Mouse (Mus musculus) cortical plate, adult 2 months (tissue): Measurements from ENCODE around the gene Cdh4. TPM values are rescaled to one million over a fixed set of nuclear protein-coding genes. Genes with fewer than 3 reads are reported as not detected.

ENCODE experiments used
- H3K27ac ChIP-seq: fragments of 200-500 bp; 2 replicates; pipeline ENCODE4 v1.5.1; 2012; ENCODE audit warnings: low read length, control low read depth, inconsistent platforms; ENCODE audit not compliant: insufficient read depth
- H3K4me1 ChIP-seq: fragments of 200-500 bp; 2 replicates; pipeline ENCODE4 v1.6.1; 2011; ENCODE audit warnings: low read length; ENCODE audit not compliant: control insufficient read depth, insufficient read depth
- H3K4me3 ChIP-seq: fragments of 200-500 bp; 2 replicates; pipeline ENCODE4 v1.5.1; 2011; ENCODE audit warnings: mild to moderate bottlenecking, low read length, control low read depth; ENCODE audit not compliant: insufficient read depth
- CTCF ChIP-seq: fragments of 200-500 bp; IDR thresholded peaks from 2 replicates; pipeline ENCODE4 v1.5.1; 2011; ENCODE audit warnings: mild to moderate bottlenecking, control low read depth, low read length; ENCODE audit not compliant: insufficient read depth; ENCODE audit errors: extremely low read depth
- POLR2A ChIP-seq: fragments of 200-500 bp; IDR thresholded peaks from 2 replicates; pipeline ENCODE4 v1.6.1; 2011; ENCODE audit warnings: mild to moderate bottlenecking, low read length, control low read depth; ENCODE audit not compliant: insufficient read depth; ENCODE audit errors: extremely low read depth
- polyA plus RNA-seq: library from polyadenylated mRNA; depleted of rRNA; stranded (reverse); fragments of >200 nt; gene quantifications from 2 replicates; pipeline ENCODE4 v1.2.3, GENCODE M21; 2012

Cdh4 gene
- polyA plus RNA-seq, 1 experiment: 5.2 TPM

DNA sequence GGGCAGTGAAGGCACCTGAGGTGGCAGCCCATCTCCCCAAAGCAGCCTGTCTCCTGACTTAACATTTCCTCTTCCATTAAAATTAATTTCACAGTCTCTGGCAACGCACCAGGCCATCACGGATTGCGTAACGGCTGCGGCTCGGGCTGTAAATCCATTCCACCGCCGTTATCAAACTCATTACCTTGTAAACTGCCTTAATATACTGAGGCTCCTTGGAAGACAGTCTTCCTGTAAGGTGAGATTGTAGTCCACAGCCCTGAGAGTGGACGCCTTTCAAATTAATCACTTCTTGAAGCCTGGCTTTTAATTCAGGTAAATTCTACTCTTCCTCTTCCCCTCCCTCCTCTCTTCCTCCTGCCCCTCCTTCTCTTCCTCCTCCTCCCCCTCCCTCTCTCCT lies 74.3 kb downstream of the Cdh4 start:
- Histone ChIP-seq H3K4me1 (peaks cover 3% of the 10 kb centered on the region; the same call in 1 of the 2 replicates), H3K4me3 (no peak overlapping the region), H3K27ac (no peak overlapping the region)
- TF ChIP-seq CTCF (no peak), POLR2A (no peak)

DNA sequence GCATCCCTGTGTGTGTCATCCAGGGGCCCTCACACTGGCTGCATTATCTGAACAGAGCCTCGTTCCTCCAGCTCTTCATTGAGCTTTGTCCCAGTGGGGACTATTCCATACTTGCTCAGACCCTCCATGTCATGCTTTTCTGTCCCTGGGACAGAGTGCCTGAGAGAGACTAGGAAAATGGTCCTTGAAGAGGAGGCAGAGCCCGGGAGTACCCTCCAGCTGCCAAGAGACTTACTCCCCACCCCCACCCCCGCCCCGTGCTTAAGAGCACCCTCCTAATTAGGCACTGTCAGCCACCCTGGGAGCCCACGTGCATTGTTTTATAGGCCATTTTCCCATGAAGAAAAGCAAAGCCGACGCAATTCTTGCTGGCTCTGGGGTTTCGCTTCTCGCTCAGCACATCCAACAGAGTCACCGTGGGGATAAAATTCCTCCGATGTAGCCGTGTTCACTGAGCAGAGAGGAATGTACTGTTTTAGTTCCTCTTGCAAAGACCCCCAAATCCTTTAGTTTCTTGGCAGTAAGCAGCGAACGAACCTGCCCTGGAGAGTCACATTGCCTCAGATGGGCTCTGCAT lies 76.3 kb downstream of the Cdh4 start:
- peaks cover 3% of the 10 kb centered on the region; the same call in 1 of the 2 replicates for H3K4me1 ChIP-seq
- no peak overlapping the region for H3K27ac ChIP-seq
- H3K4me3 ChIP-seq: no peak overlapping the region
- no peak for TF ChIP-seq CTCF
- TF ChIP-seq POLR2A: no peak

DNA sequence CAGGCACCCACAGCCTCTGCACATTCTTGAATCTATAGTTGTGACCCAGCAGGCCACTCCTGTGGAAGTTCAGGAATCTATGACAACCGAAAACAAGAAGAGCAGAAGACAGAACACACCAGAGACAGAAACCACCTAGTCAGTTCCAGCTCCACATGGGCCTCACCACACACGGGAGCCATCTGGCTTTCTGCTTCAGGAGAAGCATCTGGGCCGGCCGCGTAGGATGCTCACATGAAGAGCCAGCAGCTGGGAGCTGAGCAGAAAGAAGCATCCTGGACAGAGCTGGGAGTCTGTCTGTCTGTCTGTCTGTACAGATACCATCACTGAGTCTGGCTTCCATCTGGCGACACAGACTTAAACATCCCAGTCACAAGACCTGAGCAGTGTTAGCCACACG lies 76.9 kb downstream of the Cdh4 start:
- Histone ChIP-seq H3K27ac (no peak overlapping the region), H3K4me1 (peaks cover 3% of the 10 kb centered on the region; the same call in 1 of the 2 replicates)
- no peak for TF ChIP-seq CTCF
- no peak for TF ChIP-seq POLR2A

GRCm38 (mm10) chr2:179519931-179520330 lies 77.7 kb downstream of the Cdh4 start:
- peaks cover 3% of the 10 kb centered on the region; the same call in 1 of the 2 replicates for H3K4me1 ChIP-seq
- no peak overlapping the region for H3K4me3 ChIP-seq
- TF ChIP-seq POLR2A: no peak
- no peak for TF ChIP-seq CTCF
- no peak overlapping the region for H3K27ac ChIP-seq

More for the DNA sequence above, 76.9 kb downstream of the Cdh4 start:
- H3K4me3 ChIP-seq: no peak overlapping the region

DNA sequence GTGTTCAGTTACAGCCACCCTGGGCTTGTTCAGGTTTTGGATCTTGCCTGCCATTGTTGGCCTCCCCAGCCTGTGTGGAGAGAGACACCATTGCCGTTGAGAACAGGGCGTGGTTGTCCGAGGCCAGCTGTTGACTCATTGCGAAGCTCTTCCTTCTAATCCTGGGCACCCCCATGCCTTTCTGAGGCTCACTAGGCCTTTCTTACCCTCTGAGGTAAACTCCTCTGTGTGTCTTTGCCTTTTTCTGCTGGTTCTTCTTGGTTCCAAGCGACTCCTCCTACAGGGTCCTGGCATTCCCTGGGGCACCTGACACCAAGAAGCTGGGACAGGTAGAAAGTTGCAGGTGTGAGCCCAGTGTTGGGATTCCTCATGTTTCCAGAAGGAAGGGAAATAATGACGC lies 78.7 kb downstream of the Cdh4 start:
- H3K4me1 ChIP-seq: peaks cover 3% of the 10 kb centered on the region; the same call in 1 of the 2 replicates
- H3K4me3 ChIP-seq: no peak overlapping the region
- H3K27ac ChIP-seq: no peak overlapping the region
- TF ChIP-seq POLR2A (no peak), CTCF (no peak)

- H3K4me1 ChIP-seq: peaks cover 3% of the 10 kb centered on the region; the same call in 1 of the 2 replicates
- TF ChIP-seq POLR2A: no peak
- TF ChIP-seq CTCF: no peak
- no peak overlapping the region for H3K4me3 ChIP-seq
- H3K27ac ChIP-seq: no peak overlapping the region
Measured at GRCm38 (mm10) chr2:179521444-179521843, 79.2 kb downstream of the Cdh4 start.

GRCm38 (mm10) chr2:179522141-179522540 lies 79.9 kb downstream of the Cdh4 start:
- no peak overlapping the region for H3K4me3 ChIP-seq
- H3K27ac ChIP-seq: no peak overlapping the region
- H3K4me1 ChIP-seq: peaks cover 3% of the 10 kb centered on the region; the same call in 1 of the 2 replicates
- TF ChIP-seq CTCF (no peak), POLR2A (no peak)

DNA sequence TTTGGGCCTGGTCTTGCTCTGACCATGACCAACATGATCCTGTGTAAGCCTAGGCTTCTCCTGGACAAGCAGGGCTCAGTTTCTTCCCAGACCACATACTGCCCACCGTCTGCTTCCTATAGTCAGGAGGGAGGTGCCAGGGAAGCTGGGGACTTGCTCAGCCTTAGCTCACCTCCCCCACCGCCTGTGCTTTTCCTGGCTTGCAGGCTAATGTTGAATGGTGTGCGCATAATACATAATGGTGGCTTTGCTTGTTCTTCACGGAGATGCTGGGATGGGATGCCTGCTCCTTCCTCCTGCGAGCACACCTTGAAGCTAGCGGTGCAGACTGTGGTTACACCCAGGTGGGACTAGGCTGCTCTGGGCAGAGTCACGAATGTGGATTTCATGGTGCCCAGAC lies 84.7 kb downstream of the Cdh4 start:
- no peak overlapping the region for H3K27ac ChIP-seq
- TF ChIP-seq POLR2A (no peak), CTCF (no peak)
- no peak overlapping the region for H3K4me3 ChIP-seq
- no peaks in the 10 kb centered on the region for H3K4me1 ChIP-seq

DNA sequence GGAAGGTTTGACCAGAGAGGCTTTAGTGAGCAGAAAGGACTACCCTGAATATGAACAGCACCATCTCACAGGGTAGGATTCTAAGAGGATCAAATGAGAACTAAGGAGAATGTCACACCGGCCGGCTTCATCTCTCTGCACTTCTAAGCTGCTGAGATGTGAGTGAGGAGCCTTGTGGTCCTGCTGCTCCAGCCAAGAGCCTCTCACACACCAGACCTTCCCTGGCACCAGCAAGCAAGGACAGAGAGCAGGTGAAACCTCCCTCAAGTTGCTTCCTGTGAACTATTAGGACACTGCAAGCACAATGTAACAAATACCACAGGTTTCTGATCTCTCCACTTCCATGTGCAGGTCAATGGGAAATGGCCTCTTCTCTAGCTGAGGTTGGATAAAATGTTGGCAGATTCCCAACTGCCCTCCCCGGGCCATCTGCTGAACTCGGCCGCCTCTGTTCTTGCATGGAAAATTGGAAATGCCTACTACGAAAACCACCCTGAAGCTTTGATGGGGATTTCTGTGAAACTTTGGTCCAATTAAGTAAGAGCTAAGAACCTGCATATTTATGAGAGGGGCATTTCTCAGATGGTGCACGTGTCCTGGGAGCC lies 88.3 kb downstream of the Cdh4 start:
- Histone ChIP-seq H3K4me1 (no peaks in the 10 kb centered on the region), H3K4me3 (no peak overlapping the region), H3K27ac (no peak overlapping the region)
- no peak for TF ChIP-seq POLR2A
- TF ChIP-seq CTCF: no peak

DNA sequence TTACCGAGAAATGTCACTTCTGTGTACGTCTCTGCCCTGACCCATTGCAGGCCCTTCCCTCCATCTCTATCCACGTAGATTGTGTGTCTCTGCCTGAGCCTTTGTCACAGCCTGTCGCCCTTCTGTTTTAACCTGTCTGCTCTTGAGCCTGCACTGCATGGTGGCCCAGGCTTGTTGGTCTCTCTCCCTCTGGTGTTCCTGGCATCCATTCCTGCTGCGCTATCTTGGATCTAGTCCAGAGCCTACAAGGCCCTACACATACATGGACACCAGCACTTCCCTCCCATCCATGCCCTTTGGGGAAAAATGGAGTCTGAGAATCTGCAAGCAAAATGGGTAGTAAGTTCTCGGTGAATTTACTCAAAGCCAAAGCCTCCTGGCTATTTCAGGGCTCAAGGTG lies 91.0 kb downstream of the Cdh4 start:
- TF ChIP-seq CTCF (no peak), POLR2A (no peak)
- Histone ChIP-seq H3K4me3 (no peak overlapping the region), H3K4me1 (no peaks in the 10 kb centered on the region), H3K27ac (no peak overlapping the region)
